Mouse (Mus musculus): ENCODE data around the gene Mta1.

Mta1 gene

GRCm38 (mm10) chr12:113107431-113108124 is 9.5 kb downstream of the Mta1 start:
- ChIA-PET POLR2A (interaction anchor here in 2 of 4 experiments (0.8 to 1.4 kb wide), 4 partner anchors 13 to 176 kb away, joined by 3 to 4 read pairs (median 3); partner anchors contain the start of gene Tex22 (in 1 of the 2)), CTCF (interaction anchor here in 1 of 4 experiments (1.4 to 1.5 kb wide), 2 partner anchors 33 to 48 kb away, joined by 3 to 4 read pairs; partner anchors contain the start of gene Tex22)

DNA sequence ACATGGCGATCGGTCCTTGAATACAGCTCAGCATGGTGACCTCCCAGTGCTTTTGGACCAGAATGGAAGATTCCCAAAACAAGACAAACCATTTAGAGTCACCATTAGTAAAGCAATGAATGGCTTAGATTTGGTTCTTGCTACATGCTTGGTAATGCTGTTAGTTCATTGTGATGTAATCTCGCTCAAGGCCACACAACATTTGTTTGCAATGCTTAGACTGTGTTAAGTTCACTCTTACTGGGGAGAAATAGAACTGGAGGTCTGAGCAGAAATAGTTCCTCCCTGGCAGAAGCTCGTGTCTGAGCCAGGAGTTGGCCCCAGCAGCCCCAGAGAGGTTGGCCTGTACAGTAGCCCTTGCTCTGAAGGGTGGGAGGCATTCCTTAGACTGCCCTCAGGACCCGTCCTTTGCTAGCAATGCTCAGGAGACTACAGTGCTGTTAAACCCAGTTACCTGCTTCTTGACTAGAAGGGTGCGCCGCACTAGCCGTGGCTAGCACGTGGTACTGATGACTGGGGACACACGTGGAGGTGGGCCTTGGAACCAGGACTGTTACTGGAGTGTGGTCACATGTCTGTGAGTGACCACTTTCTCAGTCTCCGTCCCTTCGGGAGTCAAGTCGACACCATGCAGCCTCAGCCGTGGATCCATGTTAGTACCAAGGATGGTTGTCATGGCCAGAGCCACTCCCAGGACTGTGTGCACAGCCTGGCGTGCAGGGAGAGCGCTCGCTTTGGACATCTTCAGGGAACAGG is 10.6 kb downstream of the Mta1 start:
- ChIA-PET CTCF (interaction anchor here in 2 of 4 experiments (1.1 to 1.5 kb wide), 2 partner anchors 34 to 47 kb away, joined by 3 to 4 read pairs; partner anchors contain the start of gene Tex22 (in 1 of the 2)), POLR2A (interaction anchor here in 2 of 4 experiments (1.0 to 2.1 kb wide), 3 partner anchors 13 to 29 kb away, joined by 3 to 10 read pairs (median 4); no protein-coding TSS in a partner anchor)

GRCm38 (mm10) chr12:113109801-113110200 is 11.7 kb downstream of the Mta1 start:
- ChIA-PET CTCF (interaction anchor here in 1 of 4 experiments (0.6 to 0.7 kb wide), 2 partner anchors 11 to 82 kb away, joined by 3 read pairs; no protein-coding TSS in a partner anchor), POLR2A (interaction anchor here in 3 of 4 experiments (0.7 to 2.1 kb wide), 5 partner anchors 13 to 429 kb away, joined by 3 to 10 read pairs (median 3); no protein-coding TSS in a partner anchor)

- ChIA-PET POLR2A (interaction anchor here in 3 of 4 experiments (0.6 to 3.2 kb wide), 22 partner anchors 9 to 318 kb away, joined by 3 to 13 read pairs (median 6); partner anchors contain the start of genes Crip2 (in 3 of the 3), Tex22 (in 3 of the 3), Brf1 (in 1 of the 3) and Crip1 (in 1 of the 3)), CTCF (interaction anchor here in 3 of 4 experiments (0.6 to 4.2 kb wide), 13 partner anchors 10 to 496 kb away, joined by 3 to 27 read pairs (median 5); partner anchors contain the start of gene Tex22 (in 3 of the 3))
These were observed 16.1 kb downstream of the Mta1 start for GRCm38 (mm10) chr12:113114141-113114540.

GRCm38 (mm10) chr12:113114856-113115538 is 16.9 kb downstream of the Mta1 start:
- ChIA-PET CTCF (interaction anchor here (0.6 to 4.2 kb wide), 21 partner anchors 9 to 497 kb away, joined by 3 to 27 read pairs (median 3); partner anchors contain the start of genes Tex22 (in 2 of the 4) and Crip2 (in 1 of the 4)), POLR2A (interaction anchor here in 3 of 4 experiments (0.7 to 3.2 kb wide), 24 partner anchors 9 to 471 kb away, joined by 3 to 13 read pairs (median 6); partner anchors contain the start of genes Crip2 (in 3 of the 3), Tex22 (in 3 of the 3), Brf1 (in 1 of the 3) and Crip1 (in 1 of the 3))

- POLR2A ChIA-PET: interaction anchor here in 1 of 4 experiments (0.7 to 1.3 kb wide), 4 partner anchors 12 to 47 kb away, joined by 3 to 4 read pairs (median 3); partner anchors contain the start of gene Crip2
- CTCF ChIA-PET: interaction anchor here in 2 of 4 experiments (1.1 to 1.5 kb wide), 5 partner anchors 9 to 45 kb away, joined by 3 to 5 read pairs (median 4); partner anchors contain the start of genes Crip1 (in 1 of the 2) and Tex22 (in 1 of the 2)
These were observed 21.7 kb downstream of the Mta1 start for GRCm38 (mm10) chr12:113119516-113120410.

GRCm38 (mm10) chr12:113124726-113125125 is 26.6 kb downstream of the Mta1 start:
- CTCF ChIA-PET: interaction anchor here in 3 of 4 experiments (0.7 to 2.6 kb wide), 11 partner anchors 9 to 73 kb away, joined by 3 to 9 read pairs (median 3); partner anchors contain the start of genes Crip2 (in 3 of the 3) and Tex22 (in 1 of the 3)
- POLR2A ChIA-PET: interaction anchor here in 3 of 4 experiments (0.7 to 2.7 kb wide), 9 partner anchors 9 to 364 kb away, joined by 3 to 13 read pairs (median 4); partner anchors contain the start of genes Crip2 (in 1 of the 3) and Pld4 (in 1 of the 3)

DNA sequence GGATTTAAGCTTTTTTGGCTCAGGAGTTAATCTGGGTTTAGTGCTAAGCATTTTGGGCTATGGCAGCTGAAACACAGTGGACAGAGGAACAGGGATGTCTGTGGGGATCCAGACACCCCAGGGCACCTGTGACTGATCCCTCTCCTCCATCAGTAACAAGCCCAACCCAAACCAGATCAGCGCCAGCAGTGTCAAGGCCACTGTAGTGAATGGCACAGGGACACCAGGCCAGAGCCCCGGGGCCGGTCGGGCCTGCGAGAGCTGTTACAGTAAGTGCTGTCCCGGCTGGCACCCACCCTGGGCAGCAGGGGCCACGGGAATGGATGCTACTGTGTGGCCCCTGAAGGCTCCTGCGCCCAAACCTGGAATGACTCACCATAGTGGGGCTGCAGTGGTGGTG is 32.7 kb downstream of the Mta1 start:
- ChIA-PET CTCF (interaction anchor here in 2 of 4 experiments (0.6 to 1.4 kb wide), 2 partner anchors 15 to 566 kb away, joined by 3 read pairs; partner anchors contain the start of gene Crip1 (in 1 of the 2)), POLR2A (interaction anchor here in 2 of 4 experiments (1.6 to 2.8 kb wide), 2 partner anchors 9 to 10 kb away, joined by 6 to 9 read pairs; partner anchors contain the start of gene Crip2 (in 2 of the 2))

DNA sequence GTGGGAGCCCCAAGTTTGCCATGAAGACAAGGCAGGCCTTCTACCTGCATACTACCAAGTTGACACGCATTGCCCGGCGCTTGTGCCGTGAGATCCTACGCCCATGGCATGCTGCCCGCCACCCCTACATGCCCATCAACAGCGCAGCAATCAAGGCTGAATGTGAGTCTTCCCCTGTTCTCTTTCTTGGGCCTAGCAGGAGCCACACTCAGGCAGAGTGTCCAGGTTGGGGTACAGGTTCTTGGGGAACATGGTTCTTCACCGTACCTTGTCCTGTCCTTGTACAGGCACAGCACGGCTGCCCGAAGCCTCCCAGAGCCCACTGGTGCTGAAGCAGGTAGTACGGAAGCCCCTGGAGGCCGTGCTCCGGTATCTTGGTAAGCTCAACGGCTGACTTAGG is 33.5 kb downstream of the Mta1 start:
- ChIA-PET POLR2A (interaction anchor here in 1 of 4 experiments (0.9 to 3.5 kb wide), 2 partner anchors 12 to 58 kb away, joined by 3 to 10 read pairs; partner anchors contain the start of gene Tex22), CTCF (no interaction called here)

DNA sequence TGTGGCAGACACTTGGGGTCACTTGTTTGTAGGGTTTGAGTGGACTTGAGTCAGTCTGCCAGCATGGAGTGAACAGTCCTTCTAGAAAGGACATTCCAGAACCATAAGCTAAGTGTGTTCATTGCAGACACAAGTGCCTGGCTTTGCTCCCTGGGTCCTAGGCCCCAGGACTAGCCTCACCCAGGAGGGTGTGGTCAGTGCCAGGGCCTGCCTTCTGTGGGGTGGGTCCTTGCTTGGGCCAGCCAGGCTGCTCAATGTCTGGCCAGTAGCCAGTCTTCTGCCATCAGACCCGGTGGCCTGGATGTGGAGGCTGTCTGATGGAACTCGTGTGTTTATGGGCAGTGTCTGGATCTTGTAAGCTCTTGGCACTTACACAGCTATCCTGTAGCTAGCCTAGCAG is 34.5 kb downstream of the Mta1 start:
- ChIA-PET POLR2A (interaction anchor here in 2 of 4 experiments (0.6 to 3.5 kb wide), 4 partner anchors 8 to 59 kb away, joined by 3 to 10 read pairs (median 3); partner anchors contain the start of gene Tex22 (in 1 of the 2)), CTCF (interaction anchor here in 3 of 4 experiments (0.5 to 1.2 kb wide), 5 partner anchors 12 to 938 kb away, joined by 3 to 5 read pairs (median 3); partner anchors contain the start of gene Crip1 (in 2 of the 3))

GRCm38 (mm10) chr12:113133260-113133659 is 35.2 kb downstream of the Mta1 start:
- ChIA-PET POLR2A (interaction anchor here in 2 of 4 experiments (0.6 to 3.5 kb wide), 3 partner anchors 8 to 205 kb away, joined by 3 to 10 read pairs (median 3); partner anchors contain the start of gene Tex22 (in 1 of the 2)), CTCF (interaction anchor here in 3 of 4 experiments (0.6 to 1.2 kb wide), 5 partner anchors 12 to 939 kb away, joined by 3 to 6 read pairs (median 3); partner anchors contain the start of gene Crip1 (in 2 of the 3))

DNA sequence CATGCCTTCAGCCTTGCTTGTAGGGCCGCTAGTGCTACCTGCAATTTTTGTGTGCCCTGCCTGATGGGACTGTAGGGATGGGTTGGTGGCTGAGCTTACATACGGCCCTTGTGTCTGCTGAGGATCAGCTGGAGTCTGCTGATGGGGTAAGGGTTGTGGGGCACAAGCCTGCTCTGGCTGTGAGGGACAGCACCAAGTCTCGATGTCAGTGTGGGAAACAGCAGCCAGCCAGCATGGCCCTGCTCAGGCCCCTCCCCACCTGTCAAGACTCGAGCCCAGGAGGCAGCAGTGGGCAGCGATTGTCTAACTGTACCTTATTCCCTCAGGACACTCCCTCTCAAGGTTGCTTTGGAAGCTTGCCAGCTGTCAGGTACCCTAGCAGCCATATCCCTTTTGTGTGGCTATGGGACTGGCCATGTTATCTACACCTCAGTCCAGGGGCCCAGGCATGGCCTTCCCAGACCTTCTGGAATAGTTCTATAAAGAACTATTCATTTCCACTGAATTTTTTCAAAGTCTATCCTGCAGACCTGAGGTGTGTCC is 35.9 kb downstream of the Mta1 start:
- CTCF ChIA-PET: interaction anchor here in 1 of 4 experiments (1.0 to 1.2 kb wide), 2 partner anchors 11 to 13 kb away, joined by 3 to 4 read pairs; partner anchors contain the start of gene Crip1

GRCm38 (mm10) chr12:113134502-113134901 is 36.4 kb downstream of the Mta1 start:
- POLR2A ChIA-PET: interaction anchor here (0.7 to 3.5 kb wide), 4 partner anchors 19 to 463 kb away, joined by 3 to 10 read pairs (median 5); partner anchors contain the start of gene Tex22 (in 1 of the 4)

More for the DNA sequence above, 35.9 kb downstream of the Mta1 start:
- POLR2A ChIA-PET: interaction anchor here in 3 of 4 experiments (0.7 to 3.5 kb wide), 4 partner anchors 9 to 60 kb away, joined by 3 to 10 read pairs (median 5); partner anchors contain the start of gene Tex22 (in 1 of the 3)

DNA sequence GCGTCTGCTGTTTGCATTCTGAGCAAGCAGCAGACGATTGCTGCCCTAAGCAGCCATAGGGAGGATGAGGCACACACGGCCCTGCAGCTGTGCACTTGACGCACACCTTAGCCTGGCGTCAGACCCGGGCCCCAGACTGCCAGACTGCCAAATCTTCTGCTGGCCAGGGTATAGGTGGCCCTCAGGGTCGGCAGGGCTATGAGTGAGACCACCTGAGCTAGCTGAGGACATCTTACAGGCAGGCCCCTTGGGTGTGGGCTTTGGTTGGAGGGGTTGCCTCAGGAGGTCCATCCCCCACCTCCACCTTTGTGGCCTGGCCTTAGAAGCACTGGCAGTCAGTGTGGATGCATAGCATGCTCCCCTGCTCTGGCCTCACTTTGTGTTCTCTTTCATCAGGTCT is 37.3 kb downstream of the Mta1 start:
- POLR2A ChIA-PET: interaction anchor here in 1 of 4 experiments (1.5 to 2.4 kb wide), 2 partner anchors 11 to 20 kb away, joined by 4 to 7 read pairs; no protein-coding TSS in a partner anchor
- CTCF ChIA-PET: interaction anchor here in 1 of 4 experiments (0.6 to 1.5 kb wide), 2 partner anchors 11 to 13 kb away, joined by 3 to 4 read pairs; partner anchors contain the start of gene Crip1

More at GRCm38 (mm10) chr12:113134502-113134901, 36.4 kb downstream of the Mta1 start:
- CTCF ChIA-PET: interaction anchor here in 1 of 4 experiments (1.5 kb wide), 1 partner anchor 11 kb away, joined by 4 read pairs; the partner anchor contains the start of gene Crip1
